Mouse (Mus musculus) urinary bladder, postnatal 0 days (tissue): ENCODE results near the gene Lrrc3c. TPM values are rescaled to one million over a fixed set of nuclear protein-coding genes. Genes with fewer than 3 reads are reported as not detected.

ENCODE experiments used
- polyA plus RNA-seq: library from polyadenylated mRNA; unstranded; fragments of >200 nt; fragmentation: Nextera tagmentation; extraction: Ambion mirVana; gene quantifications from 2 replicates; pipeline ENCODE4 v1.2.1, GENCODE M21; 2015

The Lrrc3c gene
- not detected in 2 replicates for polyA plus RNA-seq

GRCm38 (mm10) chr11:98597991-98598390, at the start of gene Lrrc3c:
Gene Lrrc3c, plus strand, starts transcription at chr11:98598291.

DNA sequence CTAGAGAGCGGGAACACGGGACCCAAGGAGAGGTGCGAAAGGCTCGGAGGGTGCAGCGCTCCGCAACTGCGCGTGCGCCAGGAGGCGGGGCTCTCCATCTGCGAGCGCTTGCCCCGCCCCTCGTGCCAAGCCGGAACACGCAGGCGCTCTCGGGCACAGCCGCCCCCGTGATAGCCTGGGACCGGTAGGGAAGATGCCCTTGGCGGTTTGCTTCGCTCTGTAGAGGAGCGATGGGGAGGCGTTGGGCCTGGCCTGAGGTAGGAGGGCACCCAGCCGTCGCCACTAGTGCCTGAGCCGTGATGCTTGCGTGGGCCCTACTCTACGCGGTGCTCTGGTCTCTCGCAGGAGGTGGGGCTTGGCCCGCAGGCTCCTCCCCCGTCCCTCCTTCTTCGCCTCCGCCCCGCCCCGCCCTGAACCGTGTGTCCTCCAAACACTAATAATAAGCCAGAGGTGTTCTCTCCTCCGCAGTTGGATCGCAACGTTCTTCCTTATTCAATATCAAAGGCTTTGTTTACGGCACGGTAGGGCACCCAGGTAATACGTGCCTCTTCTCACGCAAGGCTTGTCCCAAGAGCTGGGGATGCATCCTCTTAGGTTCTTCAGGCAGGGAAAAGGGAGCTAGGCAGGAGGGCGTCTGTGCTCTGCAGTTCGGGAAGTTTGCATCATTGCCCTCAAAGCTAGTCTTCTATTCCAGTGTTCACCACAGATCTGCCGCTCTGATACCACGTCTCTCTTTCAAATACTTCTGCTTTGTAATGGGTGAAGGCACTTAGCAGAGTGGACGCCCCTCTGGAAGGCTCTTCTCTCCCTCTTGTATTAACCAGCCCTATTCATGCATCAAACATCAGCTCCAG, 46.9 kb upstream of the Lrrc3c start, which contains the start of gene Zpbp2:
TSS of gene Zpbp2 (plus strand) at position 123 of the 854 bp plus-strand sequence.

GRCm38 (mm10) chr11:98586892-98587563, 11.1 kb upstream of the Lrrc3c start, which contains the start of gene Ormdl3:
Gene Ormdl3, minus strand, starts transcription at chr11:98587368.

GRCm38 (mm10) chr11:98625611-98626410, 27.7 kb downstream of the Lrrc3c start, which contains the start of the genes Gm12355 and Gsdma3:
Gene Gm12355, minus strand, starts transcription at chr11:98625661.
Gene Gsdma3, plus strand, starts transcription at chr11:98626360.

GRCm38 (mm10) chr11:98646459-98646858, 48.4 kb downstream of the Lrrc3c start, which contains the start of gene Gsdma2:
Gene Gsdma2, plus strand, starts transcription at chr11:98646759.

Other genes starting within 250 kb of the Lrrc3c start
- gene Ppp1r1b, start 249.9 kb upstream of the Lrrc3c start, polyA plus RNA-seq, result 0.11 TPM in 1 of 2 replicates, not detected in the other
- gene Stard3, start 239.9 kb upstream of the Lrrc3c start, polyA plus RNA-seq, result 14.5 and 18.6 TPM in 2 replicates
- gene Tcap, start 214.5 kb upstream of the Lrrc3c start, polyA plus RNA-seq, result 0.17 TPM in 1 of 2 replicates, not detected in the other
- gene Pnmt, start 211.8 kb upstream of the Lrrc3c start, polyA plus RNA-seq, result not detected in 2 replicates
- 4.9 and 5.2 TPM in 2 replicates for gene Pgap3, start 197.8 kb upstream of the Lrrc3c start, polyA plus RNA-seq
- gene Erbb2, start 185.8 kb upstream of the Lrrc3c start, polyA plus RNA-seq, result 19.6 and 20.7 TPM in 2 replicates
- gene Mien1, start 159.3 kb upstream of the Lrrc3c start, polyA plus RNA-seq, result 68.4 and 69.1 TPM in 2 replicates
- 18.8 and 21.9 TPM in 2 replicates for gene Grb7, start 151.9 kb upstream of the Lrrc3c start, polyA plus RNA-seq
- gene Ikzf3, start 52.3 kb upstream of the Lrrc3c start, polyA plus RNA-seq, result 2.3 and 2.8 TPM in 2 replicates
- gene Zpbp2, start 47.2 kb upstream of the Lrrc3c start, polyA plus RNA-seq, result 0.16 and 0.56 TPM in 2 replicates
- gene Ormdl3, start 10.9 kb upstream of the Lrrc3c start, polyA plus RNA-seq, result 49.1 and 50.2 TPM in 2 replicates
- gene Gm12355, start 27.4 kb downstream of the Lrrc3c start, polyA plus RNA-seq, result 0.51 and 0.59 TPM in 2 replicates
- not detected in 2 replicates for gene Gsdma3, start 28.1 kb downstream of the Lrrc3c start, polyA plus RNA-seq
- gene Gsdma2, start 48.5 kb downstream of the Lrrc3c start, polyA plus RNA-seq, result not detected in 2 replicates
- gene Gsdma, start 66.1 kb downstream of the Lrrc3c start, polyA plus RNA-seq, result 2.4 and 2.8 TPM in 2 replicates
- gene Psmd3, start 84.3 kb downstream of the Lrrc3c start, polyA plus RNA-seq, result 117 and 120 TPM in 2 replicates
- 0.72 and 0.96 TPM in 2 replicates for gene Csf3, start 103.0 kb downstream of the Lrrc3c start, polyA plus RNA-seq
- 16.3 and 20.1 TPM in 2 replicates for gene Med24, start 131.1 kb downstream of the Lrrc3c start, polyA plus RNA-seq
- 24.8 and 25.4 TPM in 2 replicates for gene Thra, start 142.3 kb downstream of the Lrrc3c start, polyA plus RNA-seq
- gene Nr1d1, start 177.0 kb downstream of the Lrrc3c start, polyA plus RNA-seq, result 6.4 and 9.4 TPM in 2 replicates
- gene Msl1, start 197.2 kb downstream of the Lrrc3c start, polyA plus RNA-seq, result 11.6 and 13.5 TPM in 2 replicates
- gene Casc3, start 206.6 kb downstream of the Lrrc3c start, polyA plus RNA-seq, result 16.1 and 18.2 TPM in 2 replicates
- gene Rapgefl1, start 238.5 kb downstream of the Lrrc3c start, polyA plus RNA-seq, result 1.9 and 2.6 TPM in 2 replicates